Mouse (Mus musculus) limb, embryonic 14.5 days (tissue): ENCODE data around the gene Gm8947. TPM values are rescaled to one million over a fixed set of nuclear protein-coding genes. Genes with fewer than 3 reads are reported as not detected.
"Not testable (repeated sequence)": the region's sequence is repeated elsewhere in the genome, so short reads cannot be mapped to it uniquely, and the experiment has no call there.

Experiments used
- ATAC-seq: fragments of 200-750 bp; cut with Nextera tagmentation; 2 replicates; pipeline ENCODE4 v1.8.0; 2017; ENCODE audit warnings: low read depth, moderate number of reproducible peaks, moderate TSS enrichment; ENCODE audit not compliant: low FRiP score
- DNase-seq: peaks from one replicate; pipeline ENCODE4 v3.0.0-alpha.2; 2015; ENCODE audit warnings: low spot score
- H3K27ac ChIP-seq: fragments of 300-500 bp; sonication (generic); replicated peaks from 2 replicates; pipeline ENCODE4 v1.5.1; 2014; ENCODE audit warnings: low read depth, mild to moderate bottlenecking, low read length, moderate library complexity, mixed read lengths
- H3K27me3 ChIP-seq: fragments of 300-500 bp; sonication (generic); 2 replicates; pipeline ENCODE4 v1.6.1; 2014; ENCODE audit warnings: low read length, mixed read lengths; ENCODE audit not compliant: control insufficient read depth, insufficient read depth
- H3K36me3 ChIP-seq: fragments of 300-500 bp; sonication (generic); 2 replicates; pipeline ENCODE4 v1.6.1; 2014; ENCODE audit warnings: mild to moderate bottlenecking, low read length, moderate library complexity, mixed read lengths; ENCODE audit not compliant: control insufficient read depth, insufficient read depth
- H3K4me1 ChIP-seq: fragments of 300-500 bp; sonication (generic); 2 replicates; pipeline ENCODE4 v1.6.1; 2014; ENCODE audit warnings: antibody characterized with exemption, low read length, mixed read lengths; ENCODE audit not compliant: control insufficient read depth, insufficient read depth
- H3K4me2 ChIP-seq: fragments of 300-500 bp; sonication (generic); replicated peaks from 2 replicates; pipeline ENCODE4 v1.6.1; 2014; ENCODE audit warnings: low read depth, mild to moderate bottlenecking, low read length, moderate library complexity; ENCODE audit not compliant: severe bottlenecking
- H3K4me3 ChIP-seq: fragments of 300-500 bp; sonication (generic); replicated peaks from 2 replicates; pipeline ENCODE4 v1.5.1; 2014; ENCODE audit warnings: low read length
- H3K9ac ChIP-seq: fragments of 300-500 bp; sonication (generic); 2 replicates; pipeline ENCODE4 v1.6.1; 2014; ENCODE audit warnings: mild to moderate bottlenecking, low read depth, low read length, moderate library complexity; ENCODE audit not compliant: severe bottlenecking
- H3K9me3 ChIP-seq: fragments of 300-500 bp; sonication (generic); 2 replicates; pipeline ENCODE4 v1.6.1; 2016; ENCODE audit warnings: low read length; ENCODE audit not compliant: control insufficient read depth
- POLR2A ChIP-seq: fragments of 200-500 bp; IDR thresholded peaks from 2 replicates; pipeline ENCODE4 v1.8.0; 2012; ENCODE audit warnings: inconsistent platforms, mild to moderate bottlenecking, moderate library complexity, borderline replicate concordance; ENCODE audit not compliant: insufficient read depth, insufficient read length; ENCODE audit errors: extremely low read depth
- whole genome bisulfite sequencing: fragments of 180-500 bp; shearing (Covaris S2); extraction: QIAGEN DNeasy Blood & Tissue Kit; methylation state at CpG from one replicate; pipeline ENCODE4 v1.1.7; 2014; 5-methylcytosine and 5-hydroxymethylcytosine counted together
- polyA plus RNA-seq, 2 experiments: library from polyadenylated mRNA; depleted of rRNA in 1 of 2; stranded (reverse) in 1 of 2; unstranded in 1 of 2; fragments of >200 nt; fragmentation: Nextera tagmentation in 1 of 2; extraction: Ambion mirVana in 1 of 2; gene quantifications; 2 replicates each; pipeline versions ENCODE4 v1.2.1 to v1.2.3; 2012 to 2014

The Gm8947 gene
- polyA plus RNA-seq, 2 experiments = 0.06 TPM; not detected in 1

DNA sequence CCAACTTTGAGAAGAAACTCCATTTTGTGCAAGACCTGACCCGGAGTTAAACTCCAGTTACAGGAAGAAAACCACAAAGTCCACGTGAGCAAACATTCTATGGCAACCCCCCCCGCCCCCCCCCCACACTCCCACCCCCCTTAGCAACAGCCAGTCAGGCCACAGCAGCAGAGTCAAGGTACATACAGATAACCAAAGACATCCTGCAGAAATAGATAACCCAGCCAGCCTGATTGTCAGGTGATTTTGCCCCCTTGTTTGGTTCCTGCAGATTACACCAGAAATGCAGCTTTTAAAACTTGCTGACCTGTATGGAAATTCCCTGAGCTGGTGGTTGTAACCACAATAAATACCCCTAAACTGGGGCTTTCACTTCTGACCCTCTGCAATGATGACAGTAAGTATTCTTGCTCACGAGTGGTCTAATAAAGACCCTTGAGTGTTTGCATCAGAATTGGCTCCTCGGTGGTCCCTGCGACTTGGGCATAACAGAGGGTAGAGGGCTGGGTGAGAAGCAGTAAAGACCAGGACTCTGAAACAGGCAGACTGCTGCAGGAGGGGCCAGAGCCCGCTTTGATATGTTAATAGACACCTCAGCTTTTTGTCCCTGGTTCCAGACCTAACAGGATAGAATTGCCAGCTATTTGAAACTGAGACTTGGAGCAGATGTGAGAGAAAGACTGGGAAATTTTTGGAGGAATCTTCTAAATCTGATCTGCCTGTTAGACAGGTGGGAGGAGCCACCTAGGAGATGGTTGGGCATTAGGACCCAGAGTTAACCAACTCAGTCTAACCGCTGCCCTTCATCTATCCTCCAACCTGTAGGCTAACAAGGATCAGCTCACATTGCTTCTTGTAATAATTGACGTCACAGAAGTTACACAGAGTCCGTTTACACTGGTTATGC is 14.9 kb upstream of the Gm8947 start:
- no peaks in the 10 kb centered on the region for H3K36me3 ChIP-seq
- H3K4me3 ChIP-seq = peak overlapping the region; percentile 21
- 11% methylated on average over 9 of the region's 10 CpGs for WGBS
- no peaks in the 10 kb centered on the region for H3K4me1 ChIP-seq
- DNase-seq (no peak), ATAC-seq (peak; percentile 70; the same call in 1 of the 2 replicates)
- peak overlapping the region; percentile 45 for H3K4me2 ChIP-seq
- H3K9me3 ChIP-seq = no peaks in the 10 kb centered on the region
- H3K27ac ChIP-seq = no peak overlapping the region
- no peaks in the 10 kb centered on the region for H3K27me3 ChIP-seq
- TF ChIP-seq POLR2A = no peak
- H3K9ac ChIP-seq = no peak overlapping the region

DNA sequence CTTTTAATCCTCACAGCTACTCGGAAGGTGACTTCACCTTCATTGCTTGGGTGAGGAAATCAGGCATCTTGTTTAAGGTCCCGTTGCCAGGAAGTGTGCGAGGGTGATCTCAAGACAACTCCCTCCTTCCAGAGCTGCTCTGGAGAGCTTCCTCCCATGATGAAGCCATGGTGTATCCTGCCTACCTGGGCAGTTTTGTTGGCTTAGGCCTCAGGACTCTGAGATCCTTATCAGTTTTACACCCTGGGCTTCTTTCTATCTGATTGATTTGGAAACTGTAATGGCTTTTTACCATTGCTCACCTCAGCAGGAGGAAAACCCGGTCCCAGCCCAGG is 14.3 kb upstream of the Gm8947 start:
- H3K27me3 ChIP-seq = no peaks in the 10 kb centered on the region
- no peak overlapping the region for H3K9ac ChIP-seq
- WGBS = 12% methylated on average over 4 of the region's 4 CpGs
- TF ChIP-seq POLR2A = no peak
- no peaks in the 10 kb centered on the region for H3K36me3 ChIP-seq
- no peaks in the 10 kb centered on the region for H3K4me1 ChIP-seq
- DNase-seq (no peak), ATAC-seq (0 out of 2 replicates have a peak, but pooled peaks have one; percentile 15)
- peak overlapping the region; percentile 45 for H3K4me2 ChIP-seq
- peak overlapping the region; percentile 21 for H3K4me3 ChIP-seq
- no peaks in the 10 kb centered on the region for H3K9me3 ChIP-seq
- H3K27ac ChIP-seq = no peak overlapping the region

DNA sequence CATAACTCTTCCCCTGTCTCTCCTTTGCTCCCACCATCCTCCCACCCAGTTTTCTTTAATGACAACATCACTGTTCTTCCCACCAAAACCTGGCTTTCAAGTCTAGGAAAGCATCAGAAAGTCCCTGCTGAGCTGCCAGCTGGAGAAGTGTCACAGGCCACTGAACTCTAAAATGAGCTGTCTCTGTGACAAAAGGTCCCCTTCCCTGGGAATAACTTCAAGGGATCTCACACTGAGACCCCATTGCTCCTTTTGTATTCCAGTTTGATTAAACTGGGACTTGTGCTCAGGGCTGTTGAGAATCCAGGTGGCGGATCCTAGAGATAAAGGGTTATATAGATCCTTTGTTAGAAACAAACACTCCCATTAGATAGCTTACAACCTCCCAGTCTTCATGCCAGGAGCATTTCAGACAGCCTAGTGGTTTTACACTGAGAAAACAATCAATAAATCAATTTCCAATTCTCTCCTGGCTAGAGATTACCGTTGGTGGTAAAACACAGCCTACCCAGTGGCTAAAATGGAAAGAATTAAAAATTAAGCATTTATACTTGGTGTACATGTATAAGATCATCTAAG is 13.6 kb upstream of the Gm8947 start:
- H3K4me3 ChIP-seq = no peak overlapping the region
- ATAC-seq = no peak
- no peaks in the 10 kb centered on the region for H3K36me3 ChIP-seq
- H3K27me3 ChIP-seq = no peaks in the 10 kb centered on the region
- no peak for TF ChIP-seq POLR2A
- no peak overlapping the region for H3K4me2 ChIP-seq
- no peak for DNase-seq
- H3K4me1 ChIP-seq = no peaks in the 10 kb centered on the region
- H3K27ac ChIP-seq = no peak overlapping the region
- H3K9me3 ChIP-seq = no peaks in the 10 kb centered on the region
- H3K9ac ChIP-seq = no peak overlapping the region
- WGBS = 48% methylated on average over 2 of the region's 2 CpGs

DNA sequence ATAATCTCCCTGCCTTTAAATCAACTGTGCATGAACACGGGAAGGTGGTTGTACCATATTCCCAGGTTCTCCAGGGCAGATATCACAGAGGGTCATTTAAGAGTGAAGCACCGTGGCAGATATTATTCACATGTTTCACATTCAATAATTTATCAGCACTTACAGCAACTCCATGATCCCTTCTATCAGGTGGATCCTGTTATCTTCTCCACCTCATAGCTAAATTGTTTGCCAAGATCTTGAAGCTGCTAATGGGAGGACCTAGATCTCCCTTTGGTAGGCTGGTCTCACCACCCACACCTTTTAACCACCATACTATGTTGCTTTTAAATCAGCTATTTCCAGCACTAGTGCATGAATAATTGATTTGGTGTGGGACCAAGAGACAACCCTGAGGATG is 12.0 kb upstream of the Gm8947 start:
- H3K27me3 ChIP-seq = no peaks in the 10 kb centered on the region
- no peak overlapping the region for H3K9ac ChIP-seq
- no peak overlapping the region for H3K4me2 ChIP-seq
- no peak overlapping the region for H3K4me3 ChIP-seq
- DNase-seq (no peak), ATAC-seq (no peak)
- H3K27ac ChIP-seq = no peak overlapping the region
- 83% methylated on average over 2 of the region's 2 CpGs for WGBS
- H3K4me1 ChIP-seq = no peaks in the 10 kb centered on the region
- no peaks in the 10 kb centered on the region for H3K36me3 ChIP-seq
- TF ChIP-seq POLR2A = no peak
- H3K9me3 ChIP-seq = no peaks in the 10 kb centered on the region

DNA sequence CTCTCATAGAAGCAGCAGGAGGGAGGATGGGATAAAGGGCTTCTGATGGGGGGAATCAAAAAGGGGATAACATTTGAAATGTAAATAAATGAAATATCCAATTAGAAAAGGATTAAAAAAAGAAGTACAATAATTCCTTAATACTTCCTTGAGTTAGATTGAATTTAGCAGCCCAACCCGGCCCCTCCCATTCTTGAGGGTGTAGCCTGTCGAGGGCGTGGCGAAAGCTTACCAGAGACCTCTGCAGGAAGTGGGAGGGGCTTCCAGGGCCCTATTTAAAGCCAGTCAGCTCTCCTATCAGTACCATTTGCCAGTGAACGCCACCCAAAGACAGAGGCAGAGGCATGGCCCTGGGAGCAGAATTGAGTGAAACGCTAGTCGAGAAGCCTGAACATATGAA is 9.9 kb upstream of the Gm8947 start, which contains the start of gene Gm47985:
TSS of gene Gm47985 (plus strand) at position 272 of the 400 bp plus-strand sequence.
- not testable (repeated sequence) for H3K4me1 ChIP-seq, H3K9me3 ChIP-seq, H3K27ac ChIP-seq, H3K4me2 ChIP-seq, H3K9ac ChIP-seq, DNase-seq, H3K27me3 ChIP-seq, ATAC-seq, H3K36me3 ChIP-seq, H3K4me3 ChIP-seq
- no CpG with 5 or more reads among the region's 7 CpGs for WGBS

DNA sequence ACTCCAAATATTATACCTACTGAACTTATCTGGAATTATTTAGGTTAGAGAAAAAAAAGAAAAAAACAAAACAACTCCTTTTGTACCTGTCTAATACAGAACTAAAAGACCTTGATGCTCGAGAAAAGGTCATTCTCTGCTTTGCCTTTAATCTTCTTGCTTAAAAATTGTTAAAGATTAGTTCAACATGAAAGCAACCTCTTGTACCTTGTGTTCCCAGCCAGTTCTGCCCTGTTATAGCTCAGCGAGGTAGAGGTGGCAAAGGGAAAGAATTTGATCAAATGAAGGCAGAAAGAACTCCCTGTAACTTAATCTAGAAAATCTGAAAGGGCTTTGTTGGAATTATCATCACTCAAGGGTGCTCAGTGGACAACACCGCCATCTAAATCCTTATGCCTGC is 6.0 kb upstream of the Gm8947 start:
- H3K4me2 ChIP-seq, DNase-seq, H3K4me1 ChIP-seq, H3K36me3 ChIP-seq, H3K27ac ChIP-seq, H3K27me3 ChIP-seq, H3K9me3 ChIP-seq, H3K9ac ChIP-seq, ATAC-seq, H3K4me3 ChIP-seq: not testable (repeated sequence)
- 65% methylated on average over 3 of the region's 3 CpGs for WGBS

DNA sequence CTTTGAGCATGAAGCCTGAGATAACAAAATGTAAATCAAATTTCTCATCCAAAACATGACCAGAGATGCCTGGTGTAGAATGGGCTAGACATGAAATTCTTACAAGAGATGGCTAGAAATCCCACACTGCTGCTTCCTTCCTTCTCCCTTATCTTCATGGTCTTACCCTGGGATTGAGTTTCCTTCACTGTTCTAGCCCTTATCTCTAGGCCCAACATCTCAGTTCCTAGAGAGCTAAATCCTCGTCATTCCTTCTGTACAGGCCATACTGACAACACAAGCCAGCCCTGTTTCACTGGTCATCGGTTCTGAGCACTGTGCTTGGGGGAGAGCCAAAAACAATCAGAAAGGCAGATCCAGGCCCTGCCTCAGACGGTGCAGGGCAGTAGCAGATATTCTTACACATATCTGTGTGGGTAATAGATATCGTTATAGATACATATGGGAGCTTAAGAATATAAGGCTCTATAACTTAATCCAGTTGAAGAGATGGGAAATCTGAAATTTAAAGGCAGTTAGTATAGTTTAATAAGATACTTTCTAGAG is 5.2 kb upstream of the Gm8947 start:
- ATAC-seq = not testable (repeated sequence)

More for the DNA sequence above, 5.2 kb upstream of the Gm8947 start:
- H3K4me2 ChIP-seq, H3K36me3 ChIP-seq, H3K9me3 ChIP-seq, H3K27ac ChIP-seq, DNase-seq, H3K4me1 ChIP-seq, H3K9ac ChIP-seq, H3K27me3 ChIP-seq, H3K4me3 ChIP-seq: not testable (repeated sequence)
- WGBS = 83% methylated on average over 4 of the region's 4 CpGs
